Mouse (Mus musculus): ENCODE results near the gene 4921507P07Rik. TPM values are rescaled to one million over a fixed set of nuclear protein-coding genes. Genes with fewer than 3 reads are reported as not detected.

4921507P07Rik gene
- total RNA-seq, 1 experiment from 2014 or later: 0.86 TPM

GRCm38 (mm10) chr6:50524261-50524896 lies 72.1 kb downstream of the 4921507P07Rik start:
- no peak for ATAC-seq (replicated peaks; ENCODE audit: insufficient number of reproducible peaks, low FRiP score, low TSS enrichment, poor library complexity, severe bottlenecking)

Other genes with a start within 250 kb of the 4921507P07Rik start
- gene Osbpl3, start 140.4 kb downstream of the 4921507P07Rik start, total RNA-seq (2017): 58.3 to 144 TPM (median 65.9 TPM) in 3 replicates
- 89.4 to 102 TPM (median 102 TPM) in 3 replicates for gene Cycs, start 30.1 kb downstream of the 4921507P07Rik start, total RNA-seq (2017)
- gene Npvf, start 57.8 kb upstream of the 4921507P07Rik start, total RNA-seq (2017): not detected in 3 replicates